Mouse (Mus musculus) bone marrow macrophage, adult 2 months (primary cell): ENCODE data around the gene Sec14l1. TPM values are rescaled to one million over a fixed set of nuclear protein-coding genes. Genes with fewer than 3 reads are reported as not detected.
"Not testable (repeated sequence)": the region's sequence is repeated elsewhere in the genome, so short reads cannot be mapped to it uniquely, and the experiment has no call there.

Experiments used
- H3K27ac ChIP-seq: 2 replicates; pipeline ENCODE4 v1.5.1; 2012; ENCODE audit warnings: low read depth, low read length; ENCODE audit not compliant: insufficient read depth
- H3K4me1 ChIP-seq: 2 replicates; pipeline ENCODE4 v1.6.1; 2012; ENCODE audit warnings: low read length; ENCODE audit not compliant: control insufficient read depth, insufficient read depth
- H3K4me3 ChIP-seq: 2 replicates; pipeline ENCODE4 v1.5.1; 2012; ENCODE audit warnings: mild to moderate bottlenecking, low read length, moderate library complexity; ENCODE audit not compliant: insufficient read depth
- CTCF ChIP-seq: IDR thresholded peaks from 2 replicates; pipeline ENCODE4 v1.5.1; 2012; ENCODE audit warnings: low read depth, mild to moderate bottlenecking, low read length, moderate library complexity
- POLR2A ChIP-seq: IDR thresholded peaks from 2 replicates; pipeline ENCODE4 v1.6.1; 2012; ENCODE audit warnings: mild to moderate bottlenecking, low read depth, low read length, borderline replicate concordance
- polyA plus RNA-seq: library from polyadenylated mRNA; stranded (reverse); fragments of >200 nt; gene quantifications from 2 replicates; pipeline ENCODE4 v1.2.4, GENCODE M21; 2012; ENCODE audit not compliant: missing spikeins, insufficient read depth, insufficient read length

Gene Sec14l1
- polyA plus RNA-seq, result 122 and 132 TPM in 2 replicates

- peaks cover 48% of the 10 kb centered on the region for H3K4me1 ChIP-seq
- 0 out of 2 replicates have a peak, but pooled peaks have one; percentile 80 for TF ChIP-seq POLR2A
- TF ChIP-seq CTCF, result no peak
- H3K4me3 ChIP-seq, result peak within 1 kb of the TSS; percentile 92
- peak within 1 kb of the TSS; percentile 94 for H3K27ac ChIP-seq
Measured at GRCm38 (mm10) chr11:117114592-117115345, at the start of gene Sec14l1. TSS of gene Sec14l1 (plus strand) at chr11:117115168.

DNA sequence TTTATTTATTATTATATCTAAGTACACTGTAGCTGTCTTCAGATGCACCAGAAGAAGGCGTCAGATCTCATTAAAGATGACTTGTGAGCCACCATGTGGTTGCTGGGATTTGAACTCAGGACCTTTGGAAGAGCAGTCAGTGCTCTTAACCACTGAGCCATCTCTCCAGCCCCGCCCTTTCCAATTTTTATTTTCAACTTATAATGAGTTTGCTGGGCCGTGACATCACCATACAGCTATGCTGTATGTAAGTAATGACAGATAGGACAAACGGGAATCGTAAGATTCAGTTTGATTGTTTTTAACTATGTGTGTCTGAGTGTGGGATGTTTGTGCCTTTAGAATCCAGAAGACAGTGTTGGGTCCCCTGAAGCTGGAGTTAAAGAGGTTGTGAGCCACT is 49.4 kb upstream of the Sec14l1 start:
- H3K4me3 ChIP-seq, H3K27ac ChIP-seq, H3K4me1 ChIP-seq: not testable (repeated sequence)

DNA sequence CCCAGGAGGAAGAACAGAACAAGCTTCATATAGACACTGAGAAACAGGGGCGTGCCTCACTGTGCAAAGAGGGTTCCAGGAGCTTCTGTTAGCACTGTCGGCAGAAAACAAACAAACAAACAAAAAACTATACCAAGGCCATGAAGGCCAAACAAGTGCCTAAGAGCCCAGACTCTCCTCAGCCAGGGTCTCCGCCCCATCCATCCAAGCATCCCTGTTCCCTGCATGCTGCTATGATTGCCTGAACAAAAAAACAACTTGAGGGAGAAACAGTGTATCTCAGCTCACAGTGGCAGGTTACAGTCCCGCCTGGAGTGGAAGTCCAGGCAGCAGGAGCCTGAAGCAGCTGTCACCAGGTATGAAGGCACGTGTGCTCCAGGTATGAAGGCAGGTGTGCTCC is 48.2 kb upstream of the Sec14l1 start:
- no peak overlapping the region for H3K4me3 ChIP-seq
- no peak overlapping the region for H3K27ac ChIP-seq
- TF ChIP-seq CTCF (no peak), POLR2A (no peak)
- no peaks in the 10 kb centered on the region for H3K4me1 ChIP-seq

DNA sequence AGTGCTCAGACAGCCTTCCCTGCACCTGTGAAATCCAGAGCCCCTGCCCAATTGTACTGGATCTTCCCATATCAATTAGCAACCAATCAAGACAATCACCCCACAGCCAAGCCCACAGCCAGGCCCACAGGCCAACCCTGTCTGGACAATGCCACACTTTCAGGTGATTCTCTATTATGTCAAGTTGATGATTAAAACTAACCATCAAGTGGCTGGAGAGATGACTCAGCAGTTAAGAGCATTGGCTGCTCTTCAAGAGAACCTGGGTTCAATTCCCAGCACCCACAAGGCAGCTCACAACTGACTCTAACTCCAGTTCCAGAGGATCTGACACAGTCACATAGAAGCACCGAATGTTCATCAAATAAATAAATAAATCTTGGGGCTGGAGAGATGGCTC is 46.6 kb upstream of the Sec14l1 start:
- Histone ChIP-seq H3K4me3 (no peak overlapping the region), H3K27ac (no peak overlapping the region), H3K4me1 (0 out of 2 replicates have a peak, but pooled peaks cover 2% of the 10 kb centered on the region)
- TF ChIP-seq POLR2A (no peak), CTCF (no peak)

GRCm38 (mm10) chr11:117069027-117069426 is 45.9 kb upstream of the Sec14l1 start:
- no peak overlapping the region for H3K27ac ChIP-seq
- no peak overlapping the region for H3K4me3 ChIP-seq
- TF ChIP-seq CTCF, result no peak
- TF ChIP-seq POLR2A, result no peak
- H3K4me1 ChIP-seq, result 0 out of 2 replicates have a peak, but pooled peaks cover 2% of the 10 kb centered on the region

DNA sequence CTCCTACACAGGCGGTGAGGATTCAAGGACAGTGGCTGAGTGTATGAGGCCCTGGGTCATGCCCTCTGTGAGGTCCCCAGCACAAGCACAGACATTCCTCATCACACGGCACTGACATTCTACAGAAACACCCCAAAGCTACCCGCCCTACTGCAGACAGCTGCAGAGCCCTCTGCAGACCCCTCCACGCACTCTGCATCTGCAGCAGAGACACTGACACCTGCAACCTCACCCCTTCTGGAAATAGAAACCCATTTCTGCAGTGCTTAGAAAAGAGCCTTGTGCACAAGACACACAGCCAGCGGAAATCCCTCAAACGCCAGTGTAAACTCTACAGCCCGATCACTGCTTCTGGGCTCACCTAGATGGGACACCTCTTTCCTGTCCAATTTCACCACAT is 44.3 kb upstream of the Sec14l1 start:
- no peak overlapping the region for H3K27ac ChIP-seq
- TF ChIP-seq POLR2A (no peak), CTCF (no peak)
- no peak overlapping the region for H3K4me3 ChIP-seq
- H3K4me1 ChIP-seq, result peaks cover 3% of the 10 kb centered on the region; the same call in 1 of the 2 replicates

DNA sequence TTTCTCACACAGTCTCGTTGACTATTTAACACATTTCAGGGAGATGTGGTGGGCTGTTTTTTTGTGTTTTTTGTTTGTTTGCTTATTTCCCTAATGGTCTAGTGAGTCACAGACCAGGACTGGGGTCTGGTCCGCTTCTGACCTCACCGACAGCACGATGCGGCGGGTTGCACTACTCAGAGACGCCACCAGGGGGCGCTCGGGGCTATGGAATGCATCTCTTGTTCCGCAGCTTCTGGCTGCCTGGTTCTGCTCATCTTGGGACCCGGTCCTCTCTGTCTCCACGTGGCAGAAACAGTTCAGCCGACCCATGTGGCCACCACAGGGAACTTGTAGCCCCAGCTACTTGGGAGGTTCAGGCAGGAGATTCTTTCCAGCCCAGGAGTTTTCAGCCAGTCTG is 42.8 kb upstream of the Sec14l1 start:
- no peak overlapping the region for H3K27ac ChIP-seq
- TF ChIP-seq CTCF (peak; percentile 90), POLR2A (no peak)
- H3K4me1 ChIP-seq, result peaks cover 9% of the 10 kb centered on the region; the same call in 1 of the 2 replicates
- no peak overlapping the region for H3K4me3 ChIP-seq

- Histone ChIP-seq H3K4me1 (peaks cover 9% of the 10 kb centered on the region; the same call in 1 of the 2 replicates), H3K4me3 (no peak overlapping the region), H3K27ac (no peak overlapping the region)
- TF ChIP-seq CTCF (no peak), POLR2A (no peak)
Measured at GRCm38 (mm10) chr11:117073426-117073825, 41.5 kb upstream of the Sec14l1 start.

DNA sequence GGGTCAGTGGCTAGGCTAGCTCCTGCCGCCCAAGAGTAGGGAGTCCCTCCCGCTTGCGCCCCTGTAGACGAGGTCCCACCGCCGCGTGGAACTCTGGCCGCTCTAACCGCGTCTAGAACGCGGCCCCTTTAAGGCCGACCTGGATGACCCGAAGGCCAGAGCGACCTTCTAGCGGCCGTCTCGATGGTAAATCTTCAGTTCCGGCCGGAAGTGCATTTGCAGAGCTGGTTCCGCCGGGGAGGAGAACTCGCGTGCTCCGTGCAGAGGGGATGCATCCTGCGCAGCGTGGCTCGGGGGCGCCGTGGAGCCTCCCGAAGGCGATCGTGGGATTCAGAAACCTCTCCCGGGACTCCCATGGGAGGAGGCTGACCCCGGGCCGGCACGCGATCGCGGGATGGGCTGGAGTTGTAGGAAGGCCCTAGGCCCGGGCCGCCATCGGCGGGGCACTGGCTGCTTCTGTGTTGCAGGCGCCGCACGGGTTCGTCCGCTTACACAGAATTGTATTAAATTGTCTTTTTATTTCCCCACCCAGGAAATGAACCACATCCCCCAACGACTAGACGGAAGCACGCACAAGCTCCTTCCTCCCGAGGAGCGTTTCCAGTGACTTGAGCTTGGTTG is 38.3 kb upstream of the Sec14l1 start:
- TF ChIP-seq POLR2A (no peak), CTCF (no peak)
- Histone ChIP-seq H3K4me1 (peaks cover 36% of the 10 kb centered on the region), H3K27ac (peak overlapping the region; percentile 74), H3K4me3 (peak overlapping the region; percentile 85)

- H3K4me1 ChIP-seq, result peaks cover 42% of the 10 kb centered on the region
- H3K4me3 ChIP-seq, result peak overlapping the region; percentile 85
- TF ChIP-seq POLR2A, result no peak
- no peak for TF ChIP-seq CTCF
- peak overlapping the region; percentile 74 for H3K27ac ChIP-seq
Measured at GRCm38 (mm10) chr11:117077227-117077626, 37.7 kb upstream of the Sec14l1 start.
